Mouse (Mus musculus) C2C12 (cell line): Measurements from ENCODE around the gene Rapgef1.

Source experiments
- CTCF ChIP-seq: IDR thresholded peaks from one replicate; pipeline ENCODE4 v1.5.1; 2011; ENCODE audit not compliant: control insufficient read depth, insufficient read depth, insufficient read length
- FOSL1 ChIP-seq: IDR thresholded peaks from one replicate; pipeline ENCODE4 v1.8.0; 2011; ENCODE audit warnings: mild to moderate bottlenecking, low read length; ENCODE audit not compliant: poor library complexity, insufficient read depth, severe bottlenecking
- MAX ChIP-seq: IDR thresholded peaks from one replicate; pipeline ENCODE4 v1.6.1; 2011; ENCODE audit warnings: mild to moderate bottlenecking, control low read depth
- MYOD1 ChIP-seq: IDR thresholded peaks from one replicate; pipeline ENCODE4 v1.6.1; 2011; ENCODE audit warnings: low read depth; ENCODE audit not compliant: control insufficient read depth, insufficient read length
- MYOG ChIP-seq: IDR thresholded peaks from one replicate; pipeline ENCODE4 v1.6.1; 2011; ENCODE audit not compliant: control insufficient read depth, insufficient read length; ENCODE audit errors: extremely low read depth

- TF ChIP-seq CTCF (no peak), FOSL1 (no peak), MYOD1 (no peak), MYOG (no peak), MAX (no peak)
Observed at GRCm38 (mm10) chr2:29755693-29756092, 136.2 kb downstream of the Rapgef1 start.
